Mouse (Mus musculus) olfactory bulb, adult 2 months (tissue): ENCODE results near the gene Arpc2. TPM values are rescaled to one million over a fixed set of nuclear protein-coding genes. Genes with fewer than 3 reads are reported as not detected.
A peak's percentile ranks its signal among the peaks of the same experiment; 100 is the strongest.

Source experiments
- H3K27ac ChIP-seq: fragments of 200-500 bp; 2 replicates; pipeline ENCODE4 v1.5.1; 2012; ENCODE audit warnings: low read depth, low read length; ENCODE audit not compliant: insufficient read depth
- H3K4me1 ChIP-seq: fragments of 200-500 bp; 2 replicates; pipeline ENCODE4 v1.6.1; 2012; ENCODE audit warnings: low read length; ENCODE audit not compliant: control insufficient read depth, insufficient read depth
- H3K4me3 ChIP-seq: fragments of 200-500 bp; 2 replicates; pipeline ENCODE4 v1.5.1; 2012; ENCODE audit warnings: mild to moderate bottlenecking, low read depth, low read length, moderate library complexity; ENCODE audit not compliant: insufficient read depth
- CTCF ChIP-seq: fragments of 200-500 bp; IDR thresholded peaks from 2 replicates; pipeline ENCODE4 v1.5.1; 2012; ENCODE audit warnings: low read depth, mild to moderate bottlenecking, low read length, moderate library complexity; ENCODE audit not compliant: insufficient read depth
- POLR2A ChIP-seq: fragments of 200-500 bp; IDR thresholded peaks from 2 replicates; pipeline ENCODE4 v1.6.1; 2012; ENCODE audit warnings: mild to moderate bottlenecking, low read depth, low read length, moderate library complexity; ENCODE audit not compliant: insufficient read depth
- WGBS: fragments of 180-500 bp; shearing (Covaris S2); methylation state at CpG from one replicate; pipeline ENCODE4 v1.1.7; 2018; 5-methylcytosine and 5-hydroxymethylcytosine counted together
- polyA plus RNA-seq: library from polyadenylated mRNA; stranded (reverse); fragments of >200 nt; gene quantifications from 2 replicates; pipeline ENCODE4 v1.2.4, GENCODE M21; 2012; ENCODE audit warnings: low replicate concordance; ENCODE audit not compliant: missing spikeins, insufficient read depth, insufficient read length

Gene Arpc2
- not detected in 2 replicates for polyA plus RNA-seq

DNA sequence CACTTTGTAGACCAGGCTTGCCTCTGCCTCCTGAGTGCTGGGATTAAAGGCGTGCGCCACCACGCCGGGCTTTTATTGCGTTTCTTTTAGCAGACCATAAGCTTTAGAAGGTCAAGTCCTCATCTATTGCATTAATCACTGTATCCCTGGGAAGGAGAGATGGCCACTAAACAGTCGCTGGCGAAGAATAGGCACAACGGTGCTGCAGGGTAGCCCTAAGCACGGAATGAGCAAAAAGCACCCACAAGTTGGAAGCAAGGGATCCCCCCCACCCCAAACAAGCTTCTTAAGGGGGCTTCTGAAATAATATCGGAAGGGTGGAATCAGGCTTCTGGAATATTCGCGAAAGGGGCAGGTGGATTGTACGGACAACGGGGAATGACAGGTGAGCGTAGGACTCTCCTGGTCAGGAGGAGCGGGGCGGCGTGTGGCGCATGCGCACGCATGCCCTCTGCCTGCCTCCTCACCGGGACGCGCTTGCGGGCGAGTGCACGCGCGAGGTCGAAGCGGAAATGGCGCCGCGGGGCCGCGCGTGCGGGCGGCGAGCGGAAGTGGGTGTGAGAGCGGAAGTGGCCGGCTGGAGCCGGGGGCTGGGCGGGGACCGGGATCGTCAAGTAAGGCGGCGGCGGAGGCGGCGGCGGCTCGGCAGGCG lies at the start of gene Arpc2:
Arpc2 (plus strand) TSS at position 147 of the 652 bp plus-strand sequence.
- WGBS, result under 1% methylated on average over 54 of the region's 55 CpGs
- TF ChIP-seq CTCF, result no peak
- peak; percentile 98 for TF ChIP-seq POLR2A
- Histone ChIP-seq H3K27ac (peak within 1 kb of the TSS; percentile 59), H3K4me1 (peaks cover 10% of the 10 kb centered on the region), H3K4me3 (peak within 1 kb of the TSS; percentile 84)

DNA sequence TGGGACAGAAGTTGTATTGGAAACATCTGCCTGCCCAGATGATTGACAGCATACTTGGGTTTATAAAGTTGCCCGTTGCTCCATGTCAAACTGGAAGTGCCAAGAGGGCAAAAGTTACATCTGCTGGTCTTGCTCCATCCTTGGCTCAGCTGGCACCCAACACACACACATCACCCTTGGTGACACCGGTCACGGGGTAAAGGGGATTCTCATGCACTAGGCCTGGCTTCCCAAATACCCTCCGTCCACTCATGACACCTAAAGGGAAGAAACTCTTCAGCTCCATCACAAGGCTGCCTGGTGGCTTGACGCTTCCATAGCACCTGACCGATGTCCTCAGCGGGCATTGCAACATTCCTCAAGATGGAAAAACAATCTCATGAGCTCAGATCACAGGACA lies 45.4 kb upstream of the Arpc2 start:
- WGBS, result 93% methylated on average over 7 of the region's 7 CpGs
- H3K27ac ChIP-seq, result no peak overlapping the region

DNA sequence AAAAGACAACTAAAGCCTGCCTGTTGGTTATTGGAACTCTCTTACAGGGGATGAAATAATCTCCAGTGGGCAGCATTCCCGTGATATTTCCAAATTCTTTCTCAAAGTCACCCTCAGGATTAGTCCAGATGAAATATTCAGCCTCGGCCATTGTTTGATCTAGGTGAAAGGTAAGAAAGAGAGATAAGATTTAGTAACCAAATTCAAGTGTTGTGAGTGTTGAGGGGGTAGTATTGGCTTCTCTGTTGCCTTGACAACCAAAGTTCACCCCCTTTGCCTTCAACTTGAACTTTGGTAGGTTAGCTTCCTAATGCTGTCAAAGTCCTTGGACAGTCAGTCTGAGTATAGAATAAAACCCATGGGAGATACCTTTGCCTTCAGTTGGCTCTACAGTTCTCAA lies 43.2 kb upstream of the Arpc2 start:
- WGBS, result 81% methylated on average over 2 of the region's 2 CpGs
- Histone ChIP-seq H3K4me1 (no peaks in the 10 kb centered on the region), H3K27ac (no peak overlapping the region), H3K4me3 (no peak overlapping the region)
- TF ChIP-seq POLR2A (no peak), CTCF (no peak)

More for the DNA sequence above, 45.4 kb upstream of the Arpc2 start:
- no peak for TF ChIP-seq POLR2A
- TF ChIP-seq CTCF, result no peak
- Histone ChIP-seq H3K4me3 (no peak overlapping the region), H3K4me1 (no peaks in the 10 kb centered on the region)

DNA sequence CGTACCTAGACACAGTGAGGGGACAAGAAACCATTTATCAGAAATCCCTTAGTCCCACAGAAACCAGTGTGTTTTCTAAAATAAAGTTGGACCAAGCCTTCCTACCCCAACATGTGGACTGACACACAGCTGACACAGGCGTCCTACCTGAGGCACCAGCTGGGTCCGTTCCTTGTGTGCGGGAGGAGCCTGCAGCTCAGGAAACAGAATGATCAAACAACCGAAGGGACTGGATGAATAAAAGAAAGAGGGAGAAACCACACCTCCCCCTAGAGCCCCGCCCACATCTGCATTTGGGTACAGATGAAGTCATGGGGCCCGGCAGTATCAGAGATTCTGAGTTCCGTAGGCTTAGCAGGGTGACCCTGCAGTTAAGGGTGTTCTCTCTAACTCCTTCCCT lies 41.4 kb upstream of the Arpc2 start, which contains the start of gene Cxcr1:
Cxcr1 (minus strand) TSS at position 187 of the 400 bp plus-strand sequence.
- Histone ChIP-seq H3K4me3 (no peak within 1 kb of the TSS), H3K27ac (no peak within 1 kb of the TSS), H3K4me1 (no peaks in the 10 kb centered on the region)
- 79% methylated on average over 8 of the region's 8 CpGs for WGBS
- TF ChIP-seq CTCF (no peak), POLR2A (no peak)

DNA sequence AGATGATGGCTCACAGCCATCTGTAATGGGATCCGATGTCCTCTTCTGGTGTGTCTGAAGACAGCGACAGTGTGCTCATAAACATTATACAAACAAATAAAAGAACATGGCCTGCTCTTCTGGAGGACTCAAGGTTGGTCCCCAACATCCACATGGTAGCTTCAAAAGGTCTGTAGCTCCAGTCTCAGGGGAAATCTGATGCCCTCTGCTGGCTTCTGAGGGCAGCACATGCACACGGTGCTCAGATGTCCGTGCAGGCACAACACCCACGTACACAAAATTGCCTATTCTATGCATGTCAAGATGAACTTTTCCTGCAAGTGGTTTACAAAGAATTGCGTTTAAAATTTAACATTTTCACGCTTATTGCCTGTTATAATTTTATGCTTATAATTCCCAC lies 39.9 kb upstream of the Arpc2 start:
- Histone ChIP-seq H3K27ac (no peak overlapping the region), H3K4me3 (no peak overlapping the region), H3K4me1 (no peaks in the 10 kb centered on the region)
- TF ChIP-seq CTCF (peak; percentile 18; the same call in 1 of the 2 replicates), POLR2A (no peak)
- WGBS, result 45% methylated on average over 7 of the region's 7 CpGs

DNA sequence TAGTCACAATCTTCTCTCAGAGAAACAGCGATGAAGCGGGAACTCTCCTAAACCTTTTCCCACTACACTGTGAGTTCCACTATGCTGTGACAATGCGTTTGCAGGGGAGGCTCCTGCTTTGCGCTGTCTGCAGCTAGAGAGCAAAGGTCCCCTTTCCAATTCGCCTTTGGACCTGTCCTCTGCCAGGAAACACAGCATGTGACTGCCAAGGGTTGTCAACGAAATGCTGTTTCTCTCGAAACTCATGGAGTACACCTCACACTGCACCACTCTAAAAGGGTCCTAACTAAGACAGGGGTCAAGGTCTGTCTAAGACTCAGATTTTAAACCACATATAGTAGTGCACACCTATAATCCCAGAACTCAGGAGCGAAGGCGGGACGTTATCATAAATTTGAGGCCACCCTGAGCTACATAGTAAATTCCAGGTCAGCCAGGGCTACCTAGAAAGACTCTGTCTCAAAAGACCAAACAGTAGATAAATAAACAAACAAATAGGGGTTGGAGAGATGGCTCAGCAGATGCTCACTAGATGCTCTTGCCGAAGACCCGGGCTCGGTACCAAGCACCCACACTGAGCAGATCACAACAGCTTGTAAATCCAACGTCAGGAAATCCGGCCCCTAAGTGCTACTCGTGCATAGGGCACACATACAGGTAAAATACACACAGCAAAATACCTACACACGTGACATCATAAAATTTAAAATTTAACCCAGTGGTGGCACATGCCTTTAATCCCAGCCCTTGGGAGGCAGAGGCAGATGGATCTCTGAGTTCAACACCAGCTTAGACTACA lies 39.1 kb upstream of the Arpc2 start:
- WGBS, result 85% methylated on average over 17 of the region's 17 CpGs
- no peak overlapping the region for H3K4me3 ChIP-seq
- no peak overlapping the region for H3K27ac ChIP-seq
- no peaks in the 10 kb centered on the region for H3K4me1 ChIP-seq
- TF ChIP-seq CTCF (no peak), POLR2A (no peak)

DNA sequence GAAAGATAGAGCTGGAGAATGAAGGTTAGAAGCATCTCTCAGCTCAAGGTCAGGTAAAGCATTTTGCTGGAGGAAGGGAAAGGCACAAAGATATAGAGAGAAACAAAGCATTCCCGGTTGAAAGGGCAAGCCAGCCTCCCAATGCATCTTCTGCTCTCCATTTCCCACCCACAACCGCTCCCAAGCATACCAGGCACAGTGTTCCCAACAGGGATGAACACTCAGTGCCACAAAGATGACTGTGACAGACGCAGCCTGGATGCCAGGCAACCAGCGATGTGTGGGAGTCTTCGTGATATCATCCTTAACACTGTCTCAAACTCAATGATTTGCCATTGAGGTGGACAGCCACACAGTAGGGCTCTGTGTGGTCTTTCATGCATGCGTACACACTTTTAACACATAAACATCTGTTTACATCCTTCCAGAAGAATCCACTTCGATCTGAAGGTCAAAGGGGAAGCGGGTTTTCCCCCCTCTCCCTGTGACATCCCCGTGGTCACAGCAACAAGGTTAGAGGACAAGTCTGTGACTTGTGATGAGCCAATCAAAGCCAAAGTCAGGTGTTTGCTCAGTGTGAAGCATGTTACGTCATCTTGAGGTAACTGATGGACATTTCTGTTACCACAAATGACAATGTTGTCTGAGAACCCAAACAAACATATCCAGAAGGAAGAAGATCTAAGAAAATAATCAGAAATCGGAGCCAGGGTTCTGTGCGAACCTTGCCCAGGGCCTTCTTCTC lies 38.0 kb upstream of the Arpc2 start:
- Histone ChIP-seq H3K4me3 (no peak overlapping the region), H3K27ac (no peak overlapping the region), H3K4me1 (no peaks in the 10 kb centered on the region)
- TF ChIP-seq POLR2A (no peak), CTCF (no peak)
- 86% methylated on average over 12 of the region's 12 CpGs for WGBS

DNA sequence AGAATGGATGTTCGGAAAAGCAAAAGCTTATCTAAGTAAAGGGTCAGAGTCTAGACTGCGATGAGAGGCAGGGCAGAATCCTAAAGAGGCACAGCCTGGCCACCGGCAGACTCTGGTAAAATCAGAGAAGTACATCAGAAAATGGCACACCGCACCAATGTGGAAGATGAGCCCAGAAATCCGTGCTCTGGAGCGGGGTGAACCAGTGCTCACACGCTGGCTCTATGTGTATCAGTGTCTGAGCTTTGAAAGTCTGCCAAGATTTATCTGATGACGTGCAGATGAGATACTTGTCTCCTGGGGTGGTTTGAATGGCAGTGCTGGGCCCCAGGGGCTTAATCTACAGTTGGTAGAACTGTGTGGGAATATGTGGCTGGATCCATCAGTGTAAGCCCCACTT lies 36.8 kb upstream of the Arpc2 start:
- 69% methylated on average over 8 of the region's 8 CpGs for WGBS
- Histone ChIP-seq H3K27ac (no peak overlapping the region), H3K4me1 (no peaks in the 10 kb centered on the region), H3K4me3 (no peak overlapping the region)
- TF ChIP-seq CTCF (no peak), POLR2A (no peak)
